Mouse (Mus musculus) liver, postnatal 0 days (tissue): Measurements from ENCODE around the gene Tgif2.

ENCODE experiments used
- CTCF ChIP-seq: sonication (generic); IDR thresholded peaks from 2 replicates; pipeline ENCODE4 v1.5.1; 2016; ENCODE audit warnings: antibody characterized with exemption, low read depth
- EP300 ChIP-seq: IDR thresholded peaks from 2 replicates; pipeline ENCODE4 v1.6.1; 2016; ENCODE audit warnings: antibody characterized with exemption, low read depth, mild to moderate bottlenecking

GRCm38 (mm10) chr2:156886084-156886631 lies 46.4 kb downstream of the Tgif2 start:
- no peak for TF ChIP-seq CTCF
- no peak for TF ChIP-seq EP300
